Mouse (Mus musculus) erythroblast, embryonic 14.5 days (primary cell): ENCODE measurements at regions not wholly inside any gene's neighbourhood (a gene's known extent, or its start where the extent isn't known, plus 50 kb on each side); places are given as distances from the start of the nearest gene placed in this dataset.

ENCODE experiments used
- H3K27me3 ChIP-seq: 2 replicates; pipeline ENCODE4 v1.6.1; 2012; ENCODE audit warnings: inconsistent platforms; ENCODE audit not compliant: control insufficient read depth
- H3K36me3 ChIP-seq: 2 replicates; pipeline ENCODE4 v1.6.1; 2012; ENCODE audit warnings: mild to moderate bottlenecking, inconsistent platforms; ENCODE audit not compliant: control insufficient read depth
- H3K4me1 ChIP-seq: 2 replicates; pipeline ENCODE4 v1.6.1; 2012; ENCODE audit warnings: inconsistent platforms; ENCODE audit not compliant: control insufficient read depth
- H3K4me3 ChIP-seq: replicated peaks from 2 replicates; pipeline ENCODE3; 2012; ENCODE audit warnings: moderate library complexity, mild to moderate bottlenecking, inconsistent platforms
- H3K9me3 ChIP-seq: 2 replicates; pipeline ENCODE4 v1.6.1; 2012; ENCODE audit warnings: low read length, inconsistent platforms, mixed read lengths; ENCODE audit not compliant: control insufficient read depth
- GATA1 ChIP-seq: IDR thresholded peaks from 2 replicates; pipeline ENCODE4 v1.6.1; 2012; ENCODE audit warnings: low read length, inconsistent platforms, mixed read lengths
- TAL1 ChIP-seq: IDR thresholded peaks from 3 replicates; pipeline ENCODE4 v1.6.1; 2012; ENCODE audit warnings: low read length, inconsistent platforms, mixed read lengths

GRCm38 (mm10) chr10:37390011-37390410 lies 251.3 kb upstream of the Marcks start:
- no peak for TF ChIP-seq GATA1
- no peak for TF ChIP-seq TAL1
- H3K9me3 ChIP-seq, result no peaks in the 10 kb centered on the region
- no peaks in the 10 kb centered on the region for H3K4me1 ChIP-seq
- H3K36me3 ChIP-seq, result no peaks in the 10 kb centered on the region
- H3K27me3 ChIP-seq, result no peaks in the 10 kb centered on the region
- H3K4me3 ChIP-seq, result no peak overlapping the region

- H3K4me3 ChIP-seq, result no peak overlapping the region
- TF ChIP-seq GATA1 (no peak), TAL1 (no peak)
- no peaks in the 10 kb centered on the region for H3K36me3 ChIP-seq
- no peaks in the 10 kb centered on the region for H3K27me3 ChIP-seq
- no peaks in the 10 kb centered on the region for H3K4me1 ChIP-seq
- H3K9me3 ChIP-seq, result no peaks in the 10 kb centered on the region
Measured at GRCm38 (mm10) chr10:37386216-37386615, 247.5 kb upstream of the Marcks start.

GRCm38 (mm10) chr10:37380024-37380423 lies 241.3 kb upstream of the Marcks start:
- H3K9me3 ChIP-seq, result no peaks in the 10 kb centered on the region
- no peaks in the 10 kb centered on the region for H3K4me1 ChIP-seq
- no peak overlapping the region for H3K4me3 ChIP-seq
- TF ChIP-seq GATA1, result no peak
- no peaks in the 10 kb centered on the region for H3K27me3 ChIP-seq
- no peaks in the 10 kb centered on the region for H3K36me3 ChIP-seq

- H3K9me3 ChIP-seq, result no peaks in the 10 kb centered on the region
- no peak for TF ChIP-seq GATA1
- TF ChIP-seq TAL1, result no peak
- no peaks in the 10 kb centered on the region for H3K36me3 ChIP-seq
- H3K27me3 ChIP-seq, result no peaks in the 10 kb centered on the region
- no peaks in the 10 kb centered on the region for H3K4me1 ChIP-seq
- H3K4me3 ChIP-seq, result no peak overlapping the region
Measured at GRCm38 (mm10) chr10:37378002-37378702, 239.4 kb upstream of the Marcks start.

GRCm38 (mm10) chr10:37377258-37378001 lies 238.7 kb upstream of the Marcks start:
- no peaks in the 10 kb centered on the region for H3K9me3 ChIP-seq
- no peak for TF ChIP-seq GATA1

GRCm38 (mm10) chr10:37376172-37376571 lies 237.5 kb upstream of the Marcks start:
- Histone ChIP-seq H3K4me3 (no peak overlapping the region), H3K36me3 (no peaks in the 10 kb centered on the region), H3K4me1 (no peaks in the 10 kb centered on the region), H3K9me3 (no peaks in the 10 kb centered on the region), H3K27me3 (no peaks in the 10 kb centered on the region)
- no peak for TF ChIP-seq GATA1
- TF ChIP-seq TAL1, result no peak

More at GRCm38 (mm10) chr10:37377258-37378001, 238.7 kb upstream of the Marcks start:
- Histone ChIP-seq H3K4me3 (no peak overlapping the region), H3K36me3 (no peaks in the 10 kb centered on the region), H3K27me3 (no peaks in the 10 kb centered on the region), H3K4me1 (no peaks in the 10 kb centered on the region)

GRCm38 (mm10) chr10:37375648-37376047 lies 236.9 kb upstream of the Marcks start:
- no peak overlapping the region for H3K4me3 ChIP-seq
- H3K9me3 ChIP-seq, result no peaks in the 10 kb centered on the region
- no peak for TF ChIP-seq GATA1
- no peak for TF ChIP-seq TAL1
- no peaks in the 10 kb centered on the region for H3K4me1 ChIP-seq
- no peaks in the 10 kb centered on the region for H3K27me3 ChIP-seq
- H3K36me3 ChIP-seq, result no peaks in the 10 kb centered on the region

GRCm38 (mm10) chr10:37368997-37369679 lies 230.4 kb upstream of the Marcks start:
- TF ChIP-seq TAL1, result no peak
- no peak for TF ChIP-seq GATA1
- H3K4me1 ChIP-seq, result no peaks in the 10 kb centered on the region
- no peaks in the 10 kb centered on the region for H3K9me3 ChIP-seq
- no peak overlapping the region for H3K4me3 ChIP-seq
- H3K27me3 ChIP-seq, result no peaks in the 10 kb centered on the region
- H3K36me3 ChIP-seq, result no peaks in the 10 kb centered on the region

- H3K27me3 ChIP-seq, result no peaks in the 10 kb centered on the region
- no peaks in the 10 kb centered on the region for H3K9me3 ChIP-seq
- no peak overlapping the region for H3K4me3 ChIP-seq
- no peaks in the 10 kb centered on the region for H3K36me3 ChIP-seq
- no peaks in the 10 kb centered on the region for H3K4me1 ChIP-seq
- TF ChIP-seq TAL1 (no peak), GATA1 (no peak)
Measured at GRCm38 (mm10) chr10:37367796-37368195, 229.1 kb upstream of the Marcks start.
